Mouse (Mus musculus): ENCODE measurements around the gene Nlrp9c.
"Not testable (repeated sequence)": the region's sequence is repeated elsewhere in the genome, so short reads cannot be mapped to it uniquely, and the experiment has no call there.

- not testable (repeated sequence) for TF ChIP-seq CTCF (IDR thresholded peaks at IDR 0.05; ENCODE audit: control insufficient read depth, insufficient read depth, low read length); POLR2A (IDR thresholded peaks at IDR 0.05; ENCODE audit: borderline replicate concordance, control insufficient read depth, low read depth, low read length)
These were observed 96.6 kb downstream of the Nlrp9c start, which contains the start of gene Cyp2a4 for GRCm38 (mm10) chr7:26306926-26307325.
